Mouse (Mus musculus) stomach, embryonic 16.5 days (tissue): ENCODE data around the gene Ttc7. TPM values are rescaled to one million over a fixed set of nuclear protein-coding genes. Genes with fewer than 3 reads are reported as not detected.
A peak's percentile ranks its signal among the peaks of the same experiment; 100 is the strongest.

ENCODE experiments used
- ATAC-seq: fragments of 200-750 bp; cut with Nextera tagmentation; 2 replicates; pipeline ENCODE4 v1.8.0; 2017; ENCODE audit warnings: moderate number of reproducible peaks, moderate TSS enrichment; ENCODE audit not compliant: insufficient read depth, low FRiP score
- H3K27ac ChIP-seq: fragments of 300-500 bp; sonication (generic); 2 replicates; pipeline ENCODE4 v1.5.1; 2014; ENCODE audit warnings: low read length
- H3K27me3 ChIP-seq: fragments of 300-500 bp; sonication (generic); 2 replicates; pipeline ENCODE4 v1.6.1; 2014; ENCODE audit warnings: low read length, control low read depth, mixed read lengths; ENCODE audit not compliant: control insufficient read depth, insufficient read depth
- H3K36me3 ChIP-seq: fragments of 300-500 bp; sonication (generic); 2 replicates; pipeline ENCODE4 v1.6.1; 2014; ENCODE audit warnings: low read length; ENCODE audit not compliant: control insufficient read depth, insufficient read depth
- H3K4me1 ChIP-seq: fragments of 300-500 bp; sonication (generic); 2 replicates; pipeline ENCODE4 v1.6.1; 2014; ENCODE audit warnings: low read length, control low read depth, mixed read lengths; ENCODE audit not compliant: control insufficient read depth, insufficient read depth
- H3K4me2 ChIP-seq: fragments of 300-500 bp; sonication (generic); 2 replicates; pipeline ENCODE4 v1.6.1; 2014; ENCODE audit warnings: low read depth, low read length, mixed read lengths
- H3K4me3 ChIP-seq: fragments of 300-500 bp; sonication (generic); replicated peaks from 2 replicates; pipeline ENCODE4 v1.5.1; 2014; ENCODE audit warnings: mild to moderate bottlenecking, low read length
- H3K9ac ChIP-seq: fragments of 300-500 bp; sonication (generic); 2 replicates; pipeline ENCODE4 v1.6.1; 2014; ENCODE audit warnings: low read length
- H3K9me3 ChIP-seq: fragments of 300-500 bp; sonication (generic); replicated peaks from 2 replicates; pipeline ENCODE4 v1.6.1; 2016; ENCODE audit warnings: low read length, control low read depth; ENCODE audit not compliant: control insufficient read depth
- WGBS: fragments of 180-500 bp; shearing (Covaris S2); extraction: QIAGEN DNeasy Blood & Tissue Kit; methylation state at CpG from one replicate; pipeline ENCODE4 v1.1.7; 2014; 5-methylcytosine and 5-hydroxymethylcytosine counted together
- polyA plus RNA-seq: library from polyadenylated mRNA; unstranded; fragments of >200 nt; fragmentation: Nextera tagmentation; extraction: Ambion mirVana; gene quantifications from 2 replicates; pipeline ENCODE4 v1.2.1, GENCODE M21; 2015

Ttc7 gene
- polyA plus RNA-seq, 1 experiment from 2014 or later, result 11.1 TPM

GRCm38 (mm10) chr17:87306746-87307145, 24.1 kb downstream of the Ttc7 start:
- Histone ChIP-seq H3K27ac (peak overlapping the region; percentile 77), H3K9me3 (no peaks in the 10 kb centered on the region), H3K4me1 (peaks cover 14% of the 10 kb centered on the region), H3K27me3 (no peaks in the 10 kb centered on the region), H3K9ac (peak overlapping the region; percentile 54), H3K4me2 (peak overlapping the region; percentile 30), H3K4me3 (0 out of 2 replicates have a peak overlapping the region, but pooled peaks have one; percentile 3), H3K36me3 (no peaks in the 10 kb centered on the region)
- 62% methylated on average over 8 of the region's 8 CpGs for WGBS
- peak; percentile 34; the same call in 1 of the 2 replicates for ATAC-seq

GRCm38 (mm10) chr17:87309073-87309788, 26.5 kb downstream of the Ttc7 start:
- ATAC-seq, result no peak
- 70% methylated on average over 12 of the region's 12 CpGs for WGBS
- H3K9ac ChIP-seq, result no peak overlapping the region
- no peak overlapping the region for H3K4me2 ChIP-seq
- H3K4me1 ChIP-seq, result peaks cover 19% of the 10 kb centered on the region
- no peaks in the 10 kb centered on the region for H3K27me3 ChIP-seq
- H3K27ac ChIP-seq, result peak overlapping the region; percentile 44; the same call in 1 of the 2 replicates
- H3K36me3 ChIP-seq, result no peaks in the 10 kb centered on the region
- H3K9me3 ChIP-seq, result no peaks in the 10 kb centered on the region
- H3K4me3 ChIP-seq, result no peak overlapping the region

GRCm38 (mm10) chr17:87310497-87310896, 27.8 kb downstream of the Ttc7 start:
- ATAC-seq, result no peak
- Histone ChIP-seq H3K27ac (no peak overlapping the region), H3K4me1 (peaks cover 27% of the 10 kb centered on the region), H3K4me2 (no peak overlapping the region), H3K36me3 (no peaks in the 10 kb centered on the region), H3K4me3 (no peak overlapping the region), H3K9me3 (no peaks in the 10 kb centered on the region), H3K9ac (no peak overlapping the region), H3K27me3 (no peaks in the 10 kb centered on the region)
- 90% methylated on average over 7 of the region's 7 CpGs for WGBS

- H3K4me3 ChIP-seq, result no peak overlapping the region
- no peak overlapping the region for H3K9ac ChIP-seq
- 70% methylated on average over 12 of the region's 12 CpGs for WGBS
- no peaks in the 10 kb centered on the region for H3K27me3 ChIP-seq
- ATAC-seq, result no peak
- H3K4me2 ChIP-seq, result no peak overlapping the region
- H3K9me3 ChIP-seq, result no peaks in the 10 kb centered on the region
- H3K36me3 ChIP-seq, result no peaks in the 10 kb centered on the region
- peak overlapping the region; percentile 26; the same call in 1 of the 2 replicates for H3K27ac ChIP-seq
- H3K4me1 ChIP-seq, result peaks cover 28% of the 10 kb centered on the region
Observed at GRCm38 (mm10) chr17:87312351-87312750, 29.7 kb downstream of the Ttc7 start.

- WGBS, result 35% methylated on average over 18 of the region's 18 CpGs
- no peak; the same call in 1 of the 2 replicates for ATAC-seq
- Histone ChIP-seq H3K4me2 (peak overlapping the region; percentile 25; the same call in 1 of the 2 replicates), H3K27ac (peak overlapping the region; percentile 67), H3K4me1 (peaks cover 28% of the 10 kb centered on the region), H3K9me3 (no peaks in the 10 kb centered on the region), H3K36me3 (no peaks in the 10 kb centered on the region), H3K9ac (peak overlapping the region; percentile 58), H3K27me3 (no peaks in the 10 kb centered on the region), H3K4me3 (no peak overlapping the region)
Observed at GRCm38 (mm10) chr17:87312924-87313870, 30.5 kb downstream of the Ttc7 start.

- no peak overlapping the region for H3K4me2 ChIP-seq
- H3K9me3 ChIP-seq, result no peaks in the 10 kb centered on the region
- no peak overlapping the region for H3K9ac ChIP-seq
- no peak overlapping the region for H3K27ac ChIP-seq
- H3K36me3 ChIP-seq, result no peaks in the 10 kb centered on the region
- no peaks in the 10 kb centered on the region for H3K27me3 ChIP-seq
- H3K4me1 ChIP-seq, result peaks cover 26% of the 10 kb centered on the region
- no peak overlapping the region for H3K4me3 ChIP-seq
- WGBS, result 75% methylated on average over 8 of the region's 8 CpGs
- ATAC-seq, result no peak
Observed at GRCm38 (mm10) chr17:87314121-87314520, 31.4 kb downstream of the Ttc7 start.

GRCm38 (mm10) chr17:87314530-87314946, 31.9 kb downstream of the Ttc7 start:
- Histone ChIP-seq H3K4me3 (no peak overlapping the region), H3K27ac (peak overlapping the region; percentile 14; the same call in 1 of the 2 replicates), H3K36me3 (no peaks in the 10 kb centered on the region), H3K9ac (no peak overlapping the region), H3K4me1 (peaks cover 24% of the 10 kb centered on the region), H3K9me3 (no peaks in the 10 kb centered on the region), H3K4me2 (0 out of 2 replicates have a peak overlapping the region, but pooled peaks have one; percentile 32), H3K27me3 (no peaks in the 10 kb centered on the region)
- WGBS, result 56% methylated on average over 5 of the region's 5 CpGs
- peak; percentile 23; the same call in 1 of the 2 replicates for ATAC-seq

GRCm38 (mm10) chr17:87315021-87315531, 32.4 kb downstream of the Ttc7 start:
- Histone ChIP-seq H3K9ac (peak overlapping the region; percentile 46; the same call in 1 of the 2 replicates), H3K27me3 (no peaks in the 10 kb centered on the region), H3K4me2 (peak overlapping the region; percentile 32; the same call in 1 of the 2 replicates), H3K36me3 (no peaks in the 10 kb centered on the region), H3K9me3 (no peaks in the 10 kb centered on the region), H3K27ac (peak overlapping the region; percentile 14; the same call in 1 of the 2 replicates), H3K4me3 (no peak overlapping the region), H3K4me1 (peaks cover 24% of the 10 kb centered on the region)
- ATAC-seq, result peak; percentile 61; the same call in 1 of the 2 replicates
- 7% methylated on average over 9 of the region's 9 CpGs for WGBS
